Mouse (Mus musculus) hindbrain, embryonic 10.5 days (tissue): ENCODE measurements around the gene Scd2. TPM values are rescaled to one million over a fixed set of nuclear protein-coding genes. Genes with fewer than 3 reads are reported as not detected.

Source experiments
- DNase-seq: peaks from one replicate; pipeline ENCODE4 v3.0.0-alpha.2; 2017; ENCODE audit warnings: low spot score
- H3K27ac ChIP-seq: fragments of 300-500 bp; sonication (generic); 2 replicates; pipeline ENCODE4 v1.5.1; 2016; ENCODE audit warnings: mild to moderate bottlenecking, moderate library complexity
- H3K27me3 ChIP-seq: fragments of 300-500 bp; sonication (generic); 2 replicates; pipeline ENCODE4 v1.6.1; 2016; ENCODE audit warnings: mild to moderate bottlenecking; ENCODE audit not compliant: poor library complexity, insufficient read depth, severe bottlenecking
- H3K36me3 ChIP-seq: fragments of 300-500 bp; sonication (generic); 2 replicates; pipeline ENCODE4 v1.6.1; 2016; ENCODE audit warnings: mild to moderate bottlenecking, moderate library complexity
- H3K4me1 ChIP-seq: fragments of 300-500 bp; sonication (generic); replicated peaks from 2 replicates; pipeline ENCODE4 v1.6.1; 2016; ENCODE audit warnings: mild to moderate bottlenecking
- H3K4me3 ChIP-seq: fragments of 300-500 bp; sonication (generic); 2 replicates; pipeline ENCODE4 v1.5.1; 2016; ENCODE audit warnings: mild to moderate bottlenecking, moderate library complexity
- H3K9me3 ChIP-seq: fragments of 300-500 bp; sonication (generic); 2 replicates; pipeline ENCODE4 v1.6.1; 2016; ENCODE audit warnings: mild to moderate bottlenecking, moderate library complexity
- WGBS: fragments of 180-500 bp; shearing (Covaris S2); methylation state at CpG from one replicate; pipeline ENCODE4 v1.1.7; 2016; 5-methylcytosine and 5-hydroxymethylcytosine counted together
- polyA plus RNA-seq: library from polyadenylated mRNA; unstranded; fragments of >200 nt; fragmentation: Nextera tagmentation; extraction: Ambion mirVana; gene quantifications from 2 replicates; pipeline ENCODE4 v1.2.1, GENCODE M21; 2016

Scd2 gene
- polyA plus RNA-seq, 1 experiment from 2014 or later: 352 TPM

DNA sequence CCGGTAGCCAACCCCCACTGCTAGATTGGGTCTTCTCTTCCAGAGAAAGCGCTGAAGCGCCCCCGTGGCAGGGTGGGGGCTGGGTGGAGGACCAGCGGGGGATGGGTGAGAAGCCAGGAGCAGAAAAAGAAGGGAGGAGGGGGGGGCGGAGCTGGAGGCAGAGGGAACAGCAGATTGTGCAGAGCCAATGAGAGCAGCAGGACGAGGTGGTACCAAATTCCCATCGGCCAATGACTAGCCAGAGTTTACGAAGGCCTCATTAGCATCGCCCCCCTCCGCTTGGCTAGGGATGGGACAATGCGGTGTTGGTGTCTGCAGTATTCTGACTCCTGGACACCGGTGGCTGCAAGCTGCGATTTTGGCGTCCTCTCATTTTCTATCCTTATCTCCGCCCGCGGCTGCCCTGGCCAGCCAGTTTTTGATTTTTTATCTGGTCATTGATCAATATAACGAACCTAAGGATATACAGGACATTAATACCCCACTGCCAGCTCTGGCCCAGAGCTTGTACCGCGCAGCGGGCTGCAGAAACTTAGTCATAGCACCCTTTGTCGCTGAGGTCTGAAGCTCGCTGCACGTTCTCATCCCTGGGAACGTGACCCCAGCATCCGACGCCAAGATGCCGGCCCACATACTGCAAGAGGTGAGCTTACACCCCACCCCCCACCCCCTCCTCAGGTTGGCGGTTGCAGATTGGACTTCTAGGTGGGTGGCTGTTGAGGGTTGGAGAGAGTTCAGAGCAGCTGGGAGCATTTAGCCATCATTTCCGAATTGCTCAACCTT is 486 bp downstream of the Scd2 start:
- Histone ChIP-seq H3K9me3 (no peaks in the 10 kb centered on the region), H3K36me3 (peaks cover 43% of the 10 kb centered on the region), H3K4me3 (peak overlapping the region; percentile 94), H3K4me1 (peaks cover 71% of the 10 kb centered on the region), H3K27me3 (no peaks in the 10 kb centered on the region), H3K27ac (peak overlapping the region; percentile 99)
- under 1% methylated on average over 31 of the region's 31 CpGs for WGBS
- peak; percentile 98 for DNase-seq

DNA sequence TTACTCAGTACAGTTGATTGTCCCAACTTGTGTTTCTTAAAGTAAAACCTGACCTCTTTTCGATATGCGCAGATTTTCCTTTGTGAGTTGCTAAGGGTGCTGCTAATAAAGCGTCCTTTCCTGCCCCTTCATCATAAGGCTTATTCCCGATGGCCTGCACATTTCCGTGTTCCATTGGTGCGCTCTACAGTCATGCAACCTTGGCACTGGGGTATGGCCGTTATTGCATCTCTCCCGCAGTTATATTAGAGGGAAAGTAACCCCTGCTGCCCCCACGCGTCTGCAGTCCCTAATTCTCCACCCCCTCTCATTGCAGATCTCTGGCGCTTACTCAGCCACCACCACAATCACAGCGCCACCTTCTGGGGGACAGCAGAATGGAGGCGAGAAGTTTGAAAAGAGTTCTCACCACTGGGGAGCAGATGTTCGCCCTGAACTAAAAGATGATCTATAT is 1.1 kb downstream of the Scd2 start:
- Histone ChIP-seq H3K36me3 (peaks cover 49% of the 10 kb centered on the region), H3K27me3 (no peaks in the 10 kb centered on the region), H3K4me3 (peak overlapping the region; percentile 94), H3K9me3 (no peaks in the 10 kb centered on the region), H3K27ac (peak overlapping the region; percentile 99), H3K4me1 (peaks cover 78% of the 10 kb centered on the region)
- under 1% methylated on average over 14 of the region's 14 CpGs for WGBS
- DNase-seq: peak; percentile 90

DNA sequence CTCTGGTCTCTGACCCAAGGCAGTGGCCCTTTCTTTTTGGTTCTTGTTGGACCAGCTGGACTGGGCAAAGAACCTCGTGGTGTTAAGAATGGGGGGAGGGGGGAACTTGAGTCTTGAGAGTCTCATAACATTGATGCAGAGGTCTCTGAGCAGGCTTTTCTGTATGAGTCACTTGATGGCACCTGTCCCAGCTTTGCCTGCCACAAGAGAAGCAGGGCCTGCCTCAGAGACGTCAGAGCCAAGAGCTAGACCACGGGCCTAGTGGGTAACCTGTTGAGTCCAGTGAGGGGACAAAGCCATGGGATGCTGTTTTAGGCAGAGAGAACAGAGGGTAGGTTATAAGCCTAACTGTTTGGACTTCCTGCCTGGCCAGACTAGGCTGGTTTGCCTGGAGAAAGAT is 1.8 kb downstream of the Scd2 start:
- no peak for DNase-seq
- WGBS: 16% methylated on average over 3 of the region's 3 CpGs
- H3K4me3 ChIP-seq: peak overlapping the region; percentile 94
- peak overlapping the region; percentile 99 for H3K27ac ChIP-seq
- H3K36me3 ChIP-seq: peaks cover 55% of the 10 kb centered on the region
- no peaks in the 10 kb centered on the region for H3K27me3 ChIP-seq
- peaks cover 79% of the 10 kb centered on the region for H3K4me1 ChIP-seq
- H3K9me3 ChIP-seq: no peaks in the 10 kb centered on the region

DNA sequence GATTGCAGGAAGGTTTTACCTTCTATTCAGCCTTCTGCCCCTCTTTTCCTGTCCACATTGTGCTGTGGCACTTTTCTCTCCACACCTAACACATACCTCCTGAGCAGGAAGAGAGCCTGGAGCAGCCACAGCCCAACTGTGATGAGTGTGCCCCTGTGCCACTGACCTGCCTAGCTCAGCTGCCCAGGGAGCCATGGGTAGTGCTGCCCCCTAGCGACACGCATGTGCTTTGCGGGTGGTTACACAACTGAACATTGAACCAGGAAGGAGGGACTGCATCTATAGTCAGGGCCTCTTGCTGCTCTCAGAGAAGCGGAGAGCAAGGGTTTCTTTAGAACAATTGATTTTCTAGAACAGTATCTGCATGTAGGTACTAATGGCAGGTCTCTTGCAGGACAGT is 2.3 kb downstream of the Scd2 start:
- DNase-seq: peak; percentile 86
- Histone ChIP-seq H3K27me3 (no peaks in the 10 kb centered on the region), H3K9me3 (no peaks in the 10 kb centered on the region), H3K4me1 (peaks cover 84% of the 10 kb centered on the region), H3K27ac (peak overlapping the region; percentile 99), H3K36me3 (peaks cover 60% of the 10 kb centered on the region), H3K4me3 (peak overlapping the region; percentile 94)
- WGBS: 7% methylated on average over 4 of the region's 4 CpGs

DNA sequence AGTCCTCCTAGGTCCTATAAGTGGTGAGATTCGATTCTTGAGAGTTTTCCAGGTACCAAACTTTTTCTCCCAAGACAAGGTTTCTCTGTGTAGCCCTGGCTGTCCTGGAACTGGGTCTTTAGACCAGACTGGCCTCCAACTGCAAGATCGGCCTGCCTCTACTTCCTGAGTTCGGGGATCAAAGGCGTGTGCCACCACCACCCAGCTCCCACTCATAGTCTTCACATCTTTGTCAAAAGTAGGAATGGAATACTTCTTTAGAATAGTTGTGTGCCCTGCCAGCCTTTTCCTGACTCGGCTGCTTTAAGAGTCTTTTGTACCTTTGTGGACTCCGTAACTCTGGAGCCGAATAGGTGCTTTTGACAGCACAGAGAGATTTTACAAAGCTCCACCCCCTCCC is 2.7 kb downstream of the Scd2 start:
- Histone ChIP-seq H3K27me3 (no peaks in the 10 kb centered on the region), H3K9me3 (no peaks in the 10 kb centered on the region), H3K36me3 (peaks cover 65% of the 10 kb centered on the region), H3K4me1 (peaks cover 87% of the 10 kb centered on the region), H3K27ac (peak overlapping the region; percentile 99; the same call in 1 of the 2 replicates), H3K4me3 (peak overlapping the region; percentile 94)
- DNase-seq: no peak
- WGBS: 45% methylated on average over 7 of the region's 7 CpGs

DNA sequence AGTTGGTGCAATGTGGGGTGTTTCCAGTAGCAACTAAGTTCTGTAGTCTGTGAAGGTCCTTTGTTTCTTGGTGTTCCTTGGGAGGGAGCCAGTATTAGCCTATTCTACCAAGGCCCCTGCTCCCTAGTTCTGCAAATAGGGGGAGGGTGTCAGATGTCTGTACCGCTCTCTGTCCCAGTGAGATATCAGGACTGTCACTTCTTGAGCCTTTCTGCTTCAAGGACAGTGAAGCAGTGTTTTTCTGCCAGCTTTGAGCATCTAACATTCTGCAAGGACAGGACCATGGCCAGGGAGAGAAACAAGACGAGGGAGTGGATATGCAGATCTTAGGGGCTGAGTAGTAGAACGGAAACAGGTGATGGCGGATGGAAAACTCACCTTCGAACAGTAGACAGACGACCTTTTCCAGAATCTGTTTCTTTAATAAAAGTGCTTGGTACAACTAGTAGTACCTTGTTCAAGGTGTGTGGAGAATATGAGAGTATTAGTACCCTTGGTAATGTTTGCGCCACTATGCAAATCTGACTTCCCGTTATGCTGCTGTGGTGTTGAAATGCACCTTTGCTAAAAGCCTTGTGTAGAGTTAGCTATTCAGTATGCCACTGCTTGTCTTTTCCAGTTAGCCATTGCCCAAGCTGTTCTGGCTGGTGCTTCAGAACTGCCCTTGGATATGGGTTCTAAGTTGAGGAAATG is 3.7 kb downstream of the Scd2 start:
- Histone ChIP-seq H3K4me1 (peaks cover 83% of the 10 kb centered on the region), H3K27ac (no peak overlapping the region; the same call in 1 of the 2 replicates), H3K27me3 (no peaks in the 10 kb centered on the region), H3K4me3 (peak overlapping the region; percentile 94), H3K9me3 (no peaks in the 10 kb centered on the region), H3K36me3 (peaks cover 74% of the 10 kb centered on the region)
- DNase-seq: no peak
- 84% methylated on average over 8 of the region's 8 CpGs for WGBS

DNA sequence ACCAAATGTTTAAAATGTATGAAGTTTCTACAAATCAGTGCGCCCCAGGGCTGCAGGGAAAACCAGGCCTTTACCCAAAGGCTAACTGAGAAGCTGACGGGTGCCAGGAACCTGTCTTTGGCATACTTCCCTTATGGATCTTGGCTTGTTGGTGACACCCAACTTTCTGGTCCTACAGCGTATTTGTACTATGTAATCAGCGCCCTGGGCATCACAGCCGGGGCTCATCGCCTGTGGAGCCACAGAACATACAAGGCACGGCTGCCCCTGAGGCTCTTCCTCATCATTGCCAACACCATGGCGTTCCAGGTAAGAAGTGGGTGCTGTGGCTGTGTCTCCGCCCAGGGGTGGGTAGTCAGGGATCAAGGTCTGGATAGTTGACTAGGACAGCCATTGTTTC is 4.4 kb downstream of the Scd2 start:
- Histone ChIP-seq H3K27ac (no peak overlapping the region), H3K27me3 (no peaks in the 10 kb centered on the region), H3K9me3 (no peaks in the 10 kb centered on the region), H3K36me3 (peaks cover 81% of the 10 kb centered on the region), H3K4me3 (peak overlapping the region; percentile 94), H3K4me1 (peaks cover 81% of the 10 kb centered on the region)
- 92% methylated on average over 9 of the region's 9 CpGs for WGBS
- no peak for DNase-seq

DNA sequence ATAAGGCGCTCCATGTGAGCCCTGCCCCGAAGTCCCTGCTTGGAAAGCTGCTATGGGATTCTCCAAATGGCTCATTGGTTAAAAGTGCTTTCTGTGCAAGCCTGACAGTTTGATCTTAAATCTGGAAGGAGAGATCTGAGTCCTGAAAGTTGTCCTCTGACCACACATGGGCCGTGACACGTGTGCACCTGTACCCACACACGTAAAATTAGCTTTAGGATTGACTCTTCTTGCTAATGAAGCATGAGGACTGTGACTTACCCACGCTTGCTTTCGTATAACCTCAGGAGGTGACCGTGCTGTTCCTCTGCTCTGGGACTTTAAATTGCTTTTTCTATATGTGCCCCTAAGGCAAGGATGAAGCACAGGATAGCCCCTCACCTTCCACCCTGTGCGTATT is 5.6 kb downstream of the Scd2 start:
- Histone ChIP-seq H3K27me3 (no peaks in the 10 kb centered on the region), H3K36me3 (peaks cover 93% of the 10 kb centered on the region), H3K9me3 (no peaks in the 10 kb centered on the region), H3K4me3 (peak overlapping the region; percentile 94), H3K27ac (no peak overlapping the region), H3K4me1 (peaks cover 74% of the 10 kb centered on the region)
- 94% methylated on average over 9 of the region's 9 CpGs for WGBS
- DNase-seq: no peak

DNA sequence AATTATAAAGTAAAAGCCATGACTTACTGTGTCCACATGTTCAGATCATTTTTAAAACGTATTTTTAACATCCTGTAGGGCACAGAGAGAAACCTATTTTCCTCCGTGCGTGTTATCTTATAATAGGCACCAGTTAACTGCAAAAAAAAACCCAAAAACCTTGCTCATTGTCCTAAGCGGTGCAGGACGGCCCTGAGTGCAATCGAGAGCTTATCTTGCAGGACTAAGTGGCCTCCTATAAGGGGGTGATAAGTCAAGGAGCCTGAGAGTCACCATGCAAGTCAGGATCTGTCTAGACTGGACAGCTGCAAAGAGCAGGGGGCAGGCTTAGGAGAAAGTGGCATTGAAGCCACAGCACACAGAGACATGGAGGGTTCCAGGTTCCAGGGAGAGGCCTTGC is 6.4 kb downstream of the Scd2 start:
- WGBS: 88% methylated on average over 6 of the region's 6 CpGs
- Histone ChIP-seq H3K9me3 (no peaks in the 10 kb centered on the region), H3K27me3 (no peaks in the 10 kb centered on the region), H3K27ac (no peak overlapping the region), H3K36me3 (peaks cover 99% of the 10 kb centered on the region), H3K4me1 (peaks cover 74% of the 10 kb centered on the region), H3K4me3 (peak overlapping the region; percentile 5; the same call in 1 of the 2 replicates)
- no peak for DNase-seq

DNA sequence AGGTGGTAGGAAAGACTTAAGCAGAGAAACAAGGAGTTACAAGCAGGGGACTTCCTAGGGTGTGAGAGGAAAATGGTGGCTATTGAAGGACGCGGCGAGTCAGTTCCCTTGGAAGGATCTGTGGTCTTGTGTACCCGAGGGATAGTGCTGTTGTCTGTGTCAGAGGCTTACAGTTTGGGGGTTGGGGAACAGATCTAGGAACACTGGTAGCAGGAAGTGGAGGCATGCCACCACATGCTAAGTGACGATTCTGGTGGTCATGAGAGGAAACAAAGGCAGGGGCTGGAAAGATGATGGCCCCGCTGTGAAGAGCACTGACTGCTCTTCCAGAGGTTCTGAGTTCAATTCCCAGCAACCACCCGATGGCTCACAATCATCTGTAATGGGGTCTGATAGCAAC is 7.0 kb downstream of the Scd2 start:
- Histone ChIP-seq H3K4me1 (peaks cover 69% of the 10 kb centered on the region), H3K36me3 (peaks cover 99% of the 10 kb centered on the region), H3K27ac (no peak overlapping the region), H3K4me3 (peak overlapping the region; percentile 5; the same call in 1 of the 2 replicates), H3K27me3 (no peaks in the 10 kb centered on the region), H3K9me3 (no peaks in the 10 kb centered on the region)
- DNase-seq: no peak
- 87% methylated on average over 7 of the region's 7 CpGs for WGBS

DNA sequence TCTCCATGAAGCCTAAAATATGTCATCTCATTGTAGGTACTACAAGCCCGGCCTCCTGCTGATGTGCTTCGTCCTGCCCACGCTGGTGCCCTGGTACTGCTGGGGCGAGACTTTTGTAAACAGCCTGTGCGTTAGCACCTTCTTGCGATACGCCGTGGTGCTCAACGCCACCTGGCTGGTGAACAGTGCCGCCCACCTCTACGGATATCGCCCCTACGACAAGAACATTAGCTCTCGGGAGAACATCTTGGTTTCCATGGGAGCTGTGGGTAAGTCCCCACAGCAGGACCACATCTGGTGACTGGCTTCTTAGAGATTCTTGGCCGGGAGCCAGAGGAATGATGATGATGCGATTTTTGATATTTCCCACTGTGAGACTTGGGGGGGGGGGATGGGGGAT is 7.7 kb downstream of the Scd2 start:
- Histone ChIP-seq H3K27ac (no peak overlapping the region), H3K4me1 (peaks cover 62% of the 10 kb centered on the region), H3K4me3 (0 out of 2 replicates have a peak overlapping the region, but pooled peaks have one; percentile 6), H3K36me3 (peaks cover 99% of the 10 kb centered on the region), H3K27me3 (no peaks in the 10 kb centered on the region), H3K9me3 (no peaks in the 10 kb centered on the region)
- WGBS: 91% methylated on average over 16 of the region's 16 CpGs
- no peak for DNase-seq

DNA sequence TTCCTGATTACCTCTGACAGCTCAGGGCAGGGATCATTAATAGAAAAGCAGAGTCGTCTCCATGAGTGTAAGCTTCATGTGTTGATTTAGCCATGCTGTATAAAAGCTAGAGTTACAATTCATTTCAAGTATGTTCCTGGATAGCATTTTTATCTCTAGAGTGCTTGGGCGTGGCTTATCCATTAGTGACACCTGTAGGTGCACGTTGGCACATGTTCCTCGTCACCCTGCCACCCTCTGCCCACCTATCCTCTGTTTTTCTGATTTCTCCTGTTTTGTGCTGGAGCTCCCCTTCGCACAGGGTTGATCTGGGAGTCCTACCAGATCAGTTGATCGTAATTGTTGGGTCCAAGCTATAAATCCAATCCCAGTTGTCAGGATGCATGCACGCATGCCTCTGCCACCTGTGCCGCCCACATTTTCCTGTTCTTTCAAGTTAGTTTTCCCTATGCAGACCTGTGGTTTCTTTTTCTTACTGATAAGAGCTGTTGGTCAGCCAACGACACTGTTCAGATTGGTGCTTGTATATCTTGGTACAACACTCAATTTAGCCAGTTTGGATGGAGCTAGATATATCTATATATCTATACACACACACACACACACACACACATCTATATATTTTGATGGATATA is 8.3 kb downstream of the Scd2 start:
- H3K36me3 ChIP-seq: peaks cover 99% of the 10 kb centered on the region
- no peaks in the 10 kb centered on the region for H3K27me3 ChIP-seq
- H3K4me1 ChIP-seq: peaks cover 56% of the 10 kb centered on the region
- WGBS: 90% methylated on average over 9 of the region's 9 CpGs
- H3K9me3 ChIP-seq: no peaks in the 10 kb centered on the region
- no peak overlapping the region for H3K4me3 ChIP-seq
- no peak overlapping the region for H3K27ac ChIP-seq
- DNase-seq: no peak

DNA sequence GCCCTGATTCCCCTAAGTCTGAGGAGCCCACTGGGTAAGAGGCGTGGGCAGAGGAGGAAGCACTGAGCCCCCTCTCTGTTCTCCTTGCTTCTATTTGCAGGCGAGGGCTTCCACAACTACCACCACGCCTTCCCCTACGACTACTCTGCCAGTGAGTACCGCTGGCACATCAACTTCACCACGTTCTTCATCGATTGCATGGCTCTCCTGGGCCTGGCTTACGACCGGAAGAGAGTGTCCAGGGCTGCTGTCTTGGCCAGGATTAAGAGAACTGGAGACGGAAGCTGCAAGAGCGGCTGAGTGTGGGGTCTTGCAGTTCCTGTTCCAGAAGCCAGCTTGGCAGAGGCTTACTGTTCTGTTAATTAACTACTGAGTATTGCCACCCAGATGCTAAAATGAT is 9.4 kb downstream of the Scd2 start:
- Histone ChIP-seq H3K9me3 (no peaks in the 10 kb centered on the region), H3K27me3 (no peaks in the 10 kb centered on the region), H3K27ac (no peak overlapping the region), H3K36me3 (peaks cover 99% of the 10 kb centered on the region), H3K4me1 (peaks cover 45% of the 10 kb centered on the region), H3K4me3 (no peak overlapping the region)
- 92% methylated on average over 11 of the region's 11 CpGs for WGBS
- DNase-seq: no peak
